Mouse (Mus musculus): ENCODE results near the gene Mamdc2. TPM values are rescaled to one million over a fixed set of nuclear protein-coding genes. Genes with fewer than 3 reads are reported as not detected.

Mamdc2 gene
- polyA plus RNA-seq, 1 experiment from 2014 or later, result 1.5 TPM

DNA sequence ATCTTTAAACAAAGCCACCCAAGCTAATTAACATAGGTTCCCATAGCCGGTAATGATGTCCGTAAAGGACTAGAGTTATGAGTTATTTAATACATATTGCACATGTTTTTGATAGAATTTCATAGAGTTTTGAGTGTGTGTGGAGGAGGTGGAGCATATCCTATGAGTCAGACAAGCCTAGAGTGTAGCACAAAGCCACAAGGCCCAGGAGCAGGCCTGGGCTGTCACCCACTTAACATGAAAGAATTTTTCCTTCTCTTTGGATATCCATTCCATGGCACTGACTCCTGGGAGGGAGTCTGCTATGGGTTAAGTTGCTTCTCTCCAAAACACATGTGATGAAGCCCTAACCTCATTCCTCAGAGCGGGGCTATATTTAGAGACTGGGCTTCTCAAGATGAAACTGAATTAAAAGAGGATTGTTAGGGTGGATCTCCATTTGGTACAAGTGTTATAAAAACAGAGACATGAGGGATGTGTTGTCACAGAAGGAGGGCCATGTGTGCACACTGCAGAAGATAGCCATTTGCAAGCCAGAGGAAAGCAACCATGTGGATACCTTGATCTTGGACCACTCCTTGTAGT lies 121.1 kb downstream of the Mamdc2 start:
- no peak overlapping the region for H3K4me3 ChIP-seq (ENCODE audit: low read depth, low read length)
- ATAC-seq (ENCODE audit: low FRiP score) (no peak), DNase-seq (ENCODE audit: low spot score) (no peak)
- H3K9ac ChIP-seq (ENCODE audit: low read depth, low read length), result no peak overlapping the region
- 93% methylated on average over 3 of the region's 3 CpGs for WGBS
- H3K4me2 ChIP-seq (replicated peaks; ENCODE audit: low read depth, low read length), result no peak overlapping the region
- H3K4me1 ChIP-seq (replicated peaks; ENCODE audit: control insufficient read depth, insufficient read depth, low read length), result no peaks in the 10 kb centered on the region
- no peaks in the 10 kb centered on the region for H3K9me3 ChIP-seq (ENCODE audit: control insufficient read depth, low read length)
- H3K36me3 ChIP-seq (ENCODE audit: control insufficient read depth, insufficient read depth, low read length), result no peaks in the 10 kb centered on the region
- H3K27ac ChIP-seq (ENCODE audit: low read depth, low read length), result no peak overlapping the region
- H3K27me3 ChIP-seq (ENCODE audit: control insufficient read depth, insufficient read depth, low read length), result no peaks in the 10 kb centered on the region

DNA sequence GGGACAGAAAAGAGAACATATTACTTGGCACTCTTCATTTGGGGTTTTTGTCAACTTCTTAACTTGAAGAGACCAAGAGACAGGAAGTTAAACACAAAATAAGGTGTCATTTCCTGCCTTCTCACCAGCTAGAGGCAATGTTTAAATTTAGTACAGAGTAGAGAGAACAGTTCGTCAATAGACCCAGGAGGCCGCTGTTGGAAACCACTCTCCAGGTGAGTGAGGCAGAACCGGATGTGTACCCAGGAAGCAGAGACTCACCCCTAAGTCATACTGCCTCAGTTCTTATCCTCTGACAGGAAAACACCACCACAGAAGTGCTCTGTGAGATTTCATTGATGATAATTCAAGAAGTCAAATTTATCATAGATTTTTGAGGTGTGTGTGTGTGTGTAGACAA lies 125.1 kb downstream of the Mamdc2 start:
- 88% methylated on average over 3 of the region's 3 CpGs for WGBS
- H3K9ac ChIP-seq (ENCODE audit: low read depth, low read length), result no peak overlapping the region
- no peak for ATAC-seq (ENCODE audit: low FRiP score)

DNA sequence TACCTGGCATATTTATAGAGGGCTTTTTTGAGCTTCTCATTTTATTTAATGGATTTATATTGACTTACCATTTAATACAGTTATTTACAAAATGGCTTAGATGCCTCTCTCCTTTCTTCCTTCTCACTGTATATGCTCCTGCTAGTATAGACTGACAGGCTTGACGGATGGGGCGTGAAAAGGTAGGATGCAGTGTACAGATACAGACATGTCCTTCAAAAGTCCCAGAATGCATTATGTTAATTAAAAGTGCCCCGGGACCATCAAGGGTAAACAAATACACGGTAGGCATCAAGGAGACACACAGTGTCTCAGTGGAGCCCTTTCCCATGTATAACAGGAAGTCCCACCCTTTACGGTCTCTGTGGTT lies 130.3 kb downstream of the Mamdc2 start:
- H3K9me3 ChIP-seq (ENCODE audit: control insufficient read depth, low read length), result no peaks in the 10 kb centered on the region
- no peak overlapping the region for H3K4me3 ChIP-seq (ENCODE audit: low read depth, low read length)
- WGBS, result 79% methylated on average over 5 of the region's 5 CpGs
- H3K27ac ChIP-seq (ENCODE audit: low read depth, low read length), result no peak overlapping the region
- no peaks in the 10 kb centered on the region for H3K4me1 ChIP-seq (replicated peaks; ENCODE audit: control insufficient read depth, insufficient read depth, low read length)
- H3K4me2 ChIP-seq (replicated peaks; ENCODE audit: low read depth, low read length), result no peak overlapping the region
- ATAC-seq (ENCODE audit: low FRiP score), result no peak
- no peaks in the 10 kb centered on the region for H3K27me3 ChIP-seq (ENCODE audit: control insufficient read depth, insufficient read depth, low read length)
- H3K9ac ChIP-seq (ENCODE audit: low read depth, low read length), result no peak overlapping the region
- DNase-seq (ENCODE audit: low spot score), result no peak
- H3K36me3 ChIP-seq (ENCODE audit: control insufficient read depth, insufficient read depth, low read length), result no peaks in the 10 kb centered on the region

More for the DNA sequence above, 125.1 kb downstream of the Mamdc2 start:
- Histone ChIP-seq H3K27me3 (ENCODE audit: control insufficient read depth, insufficient read depth, low read length) (no peaks in the 10 kb centered on the region), H3K4me2 (replicated peaks; ENCODE audit: low read depth, low read length) (no peak overlapping the region), H3K36me3 (ENCODE audit: control insufficient read depth, insufficient read depth, low read length) (no peaks in the 10 kb centered on the region), H3K4me1 (replicated peaks; ENCODE audit: control insufficient read depth, insufficient read depth, low read length) (no peaks in the 10 kb centered on the region), H3K9me3 (ENCODE audit: control insufficient read depth, low read length) (no peaks in the 10 kb centered on the region), H3K4me3 (ENCODE audit: low read depth, low read length) (no peak overlapping the region), H3K27ac (ENCODE audit: low read depth, low read length) (no peak overlapping the region)
- no peak for DNase-seq (ENCODE audit: low spot score)

DNA sequence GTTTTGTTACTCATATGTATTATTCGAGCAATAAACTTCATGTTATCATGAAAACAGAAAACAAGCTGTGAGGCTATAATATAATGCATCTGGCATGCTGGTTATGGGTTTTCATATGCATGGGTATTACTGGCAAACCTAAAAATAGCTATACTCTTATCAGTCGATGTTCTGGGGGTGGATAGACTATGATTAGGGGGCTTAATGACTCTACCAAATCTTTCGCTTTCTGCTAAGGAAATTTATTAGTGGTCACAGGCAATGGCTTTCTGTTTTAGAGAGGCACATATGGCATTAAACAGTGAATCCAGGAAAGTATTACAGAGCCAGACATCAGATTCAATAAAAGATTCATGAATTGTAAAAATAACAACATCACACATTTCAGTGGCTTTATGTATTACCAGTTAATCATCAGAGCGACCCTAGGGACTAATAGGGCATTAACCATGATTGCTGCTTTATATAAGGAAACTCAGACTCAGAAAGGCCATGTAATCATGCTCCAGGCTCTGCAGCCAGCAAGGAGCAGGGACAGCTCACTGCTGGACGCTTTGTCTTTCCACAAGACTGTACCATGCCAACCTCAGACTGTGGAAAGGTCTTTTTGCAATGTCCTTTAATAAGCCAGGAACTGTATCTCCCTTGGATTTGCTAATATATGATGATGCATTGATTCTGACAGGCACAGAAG lies 130.8 kb downstream of the Mamdc2 start:
- no peak overlapping the region for H3K27ac ChIP-seq (ENCODE audit: low read depth, low read length)
- DNase-seq (ENCODE audit: low spot score) (no peak), ATAC-seq (ENCODE audit: low FRiP score) (no peak)
- no peaks in the 10 kb centered on the region for H3K27me3 ChIP-seq (ENCODE audit: control insufficient read depth, insufficient read depth, low read length)
- H3K4me1 ChIP-seq (replicated peaks; ENCODE audit: control insufficient read depth, insufficient read depth, low read length), result no peaks in the 10 kb centered on the region
- H3K9ac ChIP-seq (ENCODE audit: low read depth, low read length), result no peak overlapping the region
- no peak overlapping the region for H3K4me2 ChIP-seq (replicated peaks; ENCODE audit: low read depth, low read length)
- no peaks in the 10 kb centered on the region for H3K9me3 ChIP-seq (ENCODE audit: control insufficient read depth, low read length)
- no peaks in the 10 kb centered on the region for H3K36me3 ChIP-seq (ENCODE audit: control insufficient read depth, insufficient read depth, low read length)
- H3K4me3 ChIP-seq (ENCODE audit: low read depth, low read length), result no peak overlapping the region
- 80% methylated on average over 5 of the region's 5 CpGs for WGBS

DNA sequence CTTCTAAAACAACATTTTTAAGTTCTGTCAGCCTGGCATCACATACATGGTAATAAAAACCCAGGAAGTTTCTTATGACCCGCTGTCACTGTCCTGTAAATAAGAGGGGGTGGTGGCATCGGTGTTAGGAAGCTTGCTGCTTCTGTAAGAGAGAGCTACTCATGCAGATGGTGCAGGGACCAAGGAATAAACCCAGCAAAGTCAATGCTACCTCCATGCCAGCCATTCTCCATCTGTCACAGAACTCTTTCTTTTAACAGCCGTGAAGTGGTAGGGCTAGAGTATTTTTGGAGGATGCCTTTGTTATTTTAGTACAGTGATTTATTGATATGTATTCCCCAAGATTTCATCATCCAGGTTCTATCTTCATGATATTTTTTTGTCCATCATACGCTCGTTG lies 131.4 kb downstream of the Mamdc2 start:
- H3K4me2 ChIP-seq (replicated peaks; ENCODE audit: low read depth, low read length), result no peak overlapping the region

DNA sequence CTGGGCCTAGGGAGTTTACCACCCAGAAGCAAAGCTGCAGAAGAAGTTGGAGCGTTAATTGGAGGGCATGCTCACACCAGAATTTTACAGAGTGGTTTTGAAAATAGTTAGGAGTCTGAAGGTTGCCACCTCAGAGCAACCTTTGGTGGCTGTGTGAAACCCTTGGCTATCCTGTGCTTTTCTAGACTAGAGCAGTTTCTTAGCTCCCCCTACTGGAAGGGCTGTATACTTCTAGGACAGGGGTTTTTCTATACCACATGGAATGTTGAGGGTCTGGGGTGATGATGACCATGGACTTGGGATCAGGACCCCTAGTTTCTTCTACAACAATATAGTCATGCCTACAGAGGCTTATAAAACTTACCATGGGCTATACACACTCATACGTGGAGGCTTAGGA lies 138.3 kb downstream of the Mamdc2 start:
- H3K4me2 ChIP-seq (replicated peaks; ENCODE audit: low read depth, low read length), result no peak overlapping the region
- ATAC-seq (ENCODE audit: low FRiP score) (no peak), DNase-seq (ENCODE audit: low spot score) (no peak)
- WGBS, result 91% methylated on average over 2 of the region's 2 CpGs
- H3K4me3 ChIP-seq (ENCODE audit: low read depth, low read length), result no peak overlapping the region
- no peaks in the 10 kb centered on the region for H3K4me1 ChIP-seq (replicated peaks; ENCODE audit: control insufficient read depth, insufficient read depth, low read length)
- no peak overlapping the region for H3K9ac ChIP-seq (ENCODE audit: low read depth, low read length)
- H3K9me3 ChIP-seq (ENCODE audit: control insufficient read depth, low read length), result no peaks in the 10 kb centered on the region
- H3K27ac ChIP-seq (ENCODE audit: low read depth, low read length), result no peak overlapping the region
- H3K27me3 ChIP-seq (ENCODE audit: control insufficient read depth, insufficient read depth, low read length), result no peaks in the 10 kb centered on the region
- no peaks in the 10 kb centered on the region for H3K36me3 ChIP-seq (ENCODE audit: control insufficient read depth, insufficient read depth, low read length)

More for the DNA sequence above, 131.4 kb downstream of the Mamdc2 start:
- no peaks in the 10 kb centered on the region for H3K9me3 ChIP-seq (ENCODE audit: control insufficient read depth, low read length)
- 92% methylated on average over 5 of the region's 5 CpGs for WGBS
- no peak overlapping the region for H3K4me3 ChIP-seq (ENCODE audit: low read depth, low read length)
- H3K27me3 ChIP-seq (ENCODE audit: control insufficient read depth, insufficient read depth, low read length), result no peaks in the 10 kb centered on the region
- ATAC-seq (ENCODE audit: low FRiP score) (no peak), DNase-seq (ENCODE audit: low spot score) (no peak)
- no peak overlapping the region for H3K27ac ChIP-seq (ENCODE audit: low read depth, low read length)
- H3K36me3 ChIP-seq (ENCODE audit: control insufficient read depth, insufficient read depth, low read length), result no peaks in the 10 kb centered on the region
- H3K9ac ChIP-seq (ENCODE audit: low read depth, low read length), result no peak overlapping the region
- no peaks in the 10 kb centered on the region for H3K4me1 ChIP-seq (replicated peaks; ENCODE audit: control insufficient read depth, insufficient read depth, low read length)

DNA sequence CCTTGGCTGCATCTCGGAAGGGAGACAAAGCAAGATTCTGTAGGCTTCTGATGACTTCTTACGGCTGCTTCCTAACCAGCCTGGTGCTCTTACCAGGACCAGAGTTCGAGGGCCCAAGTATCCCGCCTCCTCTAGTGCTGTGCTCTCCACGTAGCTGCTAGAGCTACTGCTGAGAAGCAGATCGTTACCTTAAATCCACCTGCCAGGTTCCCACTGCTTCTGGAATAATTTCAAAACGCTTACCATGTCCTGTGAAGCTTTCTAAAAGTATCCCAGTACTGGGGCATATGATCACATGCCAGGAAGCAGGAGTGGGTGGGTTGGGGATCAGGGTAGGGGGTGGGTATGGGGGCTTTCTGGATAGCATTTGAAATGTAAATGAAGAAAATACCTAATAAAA lies 141.6 kb downstream of the Mamdc2 start:
- Histone ChIP-seq H3K4me1 (replicated peaks; ENCODE audit: control insufficient read depth, insufficient read depth, low read length) (no peaks in the 10 kb centered on the region), H3K4me2 (replicated peaks; ENCODE audit: low read depth, low read length) (no peak overlapping the region), H3K36me3 (ENCODE audit: control insufficient read depth, insufficient read depth, low read length) (no peaks in the 10 kb centered on the region), H3K4me3 (ENCODE audit: low read depth, low read length) (no peak overlapping the region), H3K27ac (ENCODE audit: low read depth, low read length) (no peak overlapping the region), H3K27me3 (ENCODE audit: control insufficient read depth, insufficient read depth, low read length) (no peaks in the 10 kb centered on the region), H3K9me3 (ENCODE audit: control insufficient read depth, low read length) (no peaks in the 10 kb centered on the region), H3K9ac (ENCODE audit: low read depth, low read length) (no peak overlapping the region)
- no peak for DNase-seq (ENCODE audit: low spot score)
- no peak for ATAC-seq (ENCODE audit: low FRiP score)
- WGBS, result 85% methylated on average over 7 of the region's 7 CpGs

DNA sequence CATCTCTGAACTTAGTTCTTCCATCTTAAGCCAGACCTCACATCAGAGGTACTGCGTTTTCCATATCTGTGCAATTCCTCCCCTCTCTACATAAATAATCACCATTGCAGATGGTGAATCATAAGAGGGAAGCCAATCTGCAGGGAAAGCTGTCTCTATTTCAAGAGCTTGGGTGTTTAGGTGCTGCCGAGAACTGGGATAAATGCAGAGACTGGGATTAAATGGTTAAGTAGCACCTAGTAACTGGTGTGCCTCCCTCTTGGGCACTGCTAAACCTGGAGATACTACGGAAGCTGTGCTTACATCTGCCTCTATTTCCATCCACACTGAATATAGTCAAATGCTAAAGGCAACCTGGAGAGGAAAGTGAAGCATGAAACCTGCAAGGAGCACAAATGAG lies 148.3 kb downstream of the Mamdc2 start:
- WGBS, result 95% methylated on average over 3 of the region's 3 CpGs
- H3K36me3 ChIP-seq (ENCODE audit: control insufficient read depth, insufficient read depth, low read length), result no peaks in the 10 kb centered on the region
- no peak overlapping the region for H3K4me2 ChIP-seq (replicated peaks; ENCODE audit: low read depth, low read length)
- H3K27ac ChIP-seq (ENCODE audit: low read depth, low read length), result no peak overlapping the region
- ATAC-seq (ENCODE audit: low FRiP score), result no peak
- H3K4me3 ChIP-seq (ENCODE audit: low read depth, low read length), result no peak overlapping the region
- H3K9ac ChIP-seq (ENCODE audit: low read depth, low read length), result no peak overlapping the region
- no peak for DNase-seq (ENCODE audit: low spot score)
- H3K4me1 ChIP-seq (replicated peaks; ENCODE audit: control insufficient read depth, insufficient read depth, low read length), result no peaks in the 10 kb centered on the region
- H3K27me3 ChIP-seq (ENCODE audit: control insufficient read depth, insufficient read depth, low read length), result no peaks in the 10 kb centered on the region
- no peaks in the 10 kb centered on the region for H3K9me3 ChIP-seq (ENCODE audit: control insufficient read depth, low read length)

DNA sequence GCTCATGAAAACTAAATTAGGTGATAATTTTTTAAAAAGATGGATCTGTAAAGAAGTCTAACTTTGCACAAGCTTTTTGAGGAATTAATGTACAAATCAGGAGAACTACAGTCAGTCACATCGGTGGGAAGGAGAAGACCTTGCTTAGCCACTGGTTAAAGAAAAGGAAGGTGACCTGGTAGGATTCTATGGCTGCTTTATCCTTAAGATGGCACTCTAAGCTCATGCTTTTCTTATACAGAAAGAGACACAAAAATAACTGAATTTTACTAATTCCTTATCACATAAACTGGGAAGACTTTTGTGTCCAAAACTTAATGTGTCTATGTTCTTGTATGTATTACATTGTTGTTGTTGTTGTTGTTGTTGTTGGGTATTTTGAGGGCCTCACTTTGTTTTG lies 149.3 kb downstream of the Mamdc2 start:
- no peak overlapping the region for H3K4me2 ChIP-seq (replicated peaks; ENCODE audit: low read depth, low read length)
- ATAC-seq (ENCODE audit: low FRiP score), result no peak

More for the DNA sequence above, 149.3 kb downstream of the Mamdc2 start:
- no peaks in the 10 kb centered on the region for H3K9me3 ChIP-seq (ENCODE audit: control insufficient read depth, low read length)
- 94% methylated on average over 1 of the region's 1 CpGs for WGBS
- H3K4me3 ChIP-seq (ENCODE audit: low read depth, low read length), result no peak overlapping the region
- no peak overlapping the region for H3K9ac ChIP-seq (ENCODE audit: low read depth, low read length)
- DNase-seq (ENCODE audit: low spot score), result no peak
- H3K36me3 ChIP-seq (ENCODE audit: control insufficient read depth, insufficient read depth, low read length), result no peaks in the 10 kb centered on the region
- no peaks in the 10 kb centered on the region for H3K4me1 ChIP-seq (replicated peaks; ENCODE audit: control insufficient read depth, insufficient read depth, low read length)
- H3K27ac ChIP-seq (ENCODE audit: low read depth, low read length), result no peak overlapping the region
- H3K27me3 ChIP-seq (ENCODE audit: control insufficient read depth, insufficient read depth, low read length), result no peaks in the 10 kb centered on the region

Data from hindbrain, embryonic 11.5 days (tissue).